Mouse (Mus musculus) c-Kit-positive CD71-positive TER-119-positive erythroid progenitor cells, embryonic 14.5 days (primary cell): ENCODE results near the gene Gas6.

Experiments
- DNase-seq: peaks from one replicate; pipeline ENCODE4 v3.0.0-alpha.2; 2013; ENCODE audit warnings: low spot score

Gene Gas6

GRCm38 (mm10) chr8:13506849-13507248, 12.6 kb upstream of the Gas6 start:
- no peak for DNase-seq

GRCm38 (mm10) chr8:13504894-13505674, 10.8 kb upstream of the Gas6 start:
- DNase-seq, result no peak

- no peak for DNase-seq
Observed at GRCm38 (mm10) chr8:13503936-13504606, 9.8 kb upstream of the Gas6 start.

- DNase-seq, result no peak
Observed at GRCm38 (mm10) chr8:13501221-13501620, 6.9 kb upstream of the Gas6 start.

- DNase-seq, result no peak
Observed at GRCm38 (mm10) chr8:13493011-13493410, 1.3 kb downstream of the Gas6 start.

- DNase-seq, result no peak
Observed at GRCm38 (mm10) chr8:13492198-13492995, 1.9 kb downstream of the Gas6 start.

- DNase-seq, result no peak
Observed at GRCm38 (mm10) chr8:13491491-13492010, 2.7 kb downstream of the Gas6 start.

- DNase-seq, result no peak
Observed at GRCm38 (mm10) chr8:13489986-13490910, 4.0 kb downstream of the Gas6 start.

- DNase-seq, result no peak
Observed at GRCm38 (mm10) chr8:13489351-13489750, 4.9 kb downstream of the Gas6 start.

GRCm38 (mm10) chr8:13483191-13483590, 11.1 kb downstream of the Gas6 start:
- no peak for DNase-seq

GRCm38 (mm10) chr8:13482101-13482801, 12.0 kb downstream of the Gas6 start:
- no peak for DNase-seq

GRCm38 (mm10) chr8:13481596-13481995, 12.7 kb downstream of the Gas6 start:
- no peak for DNase-seq

GRCm38 (mm10) chr8:13481089-13481554, 13.2 kb downstream of the Gas6 start:
- no peak for DNase-seq

- no peak for DNase-seq
Observed at GRCm38 (mm10) chr8:13475892-13476291, 18.4 kb downstream of the Gas6 start.

GRCm38 (mm10) chr8:13472284-13472683, 22.0 kb downstream of the Gas6 start:
- DNase-seq, result no peak

GRCm38 (mm10) chr8:13471484-13471883, 22.8 kb downstream of the Gas6 start:
- no peak for DNase-seq

- DNase-seq, result no peak
Observed at GRCm38 (mm10) chr8:13468737-13469136, 25.6 kb downstream of the Gas6 start.

GRCm38 (mm10) chr8:13466989-13467388, 27.3 kb downstream of the Gas6 start:
- DNase-seq, result no peak

- no peak for DNase-seq
Observed at GRCm38 (mm10) chr8:13465324-13465723, 29.0 kb downstream of the Gas6 start.

- no peak for DNase-seq
Observed at GRCm38 (mm10) chr8:13462392-13462791, 31.9 kb downstream of the Gas6 start.

GRCm38 (mm10) chr8:13461843-13462242, 32.4 kb downstream of the Gas6 start:
- DNase-seq, result peak; percentile 39
